Mouse (Mus musculus): Measurements from ENCODE around the gene Olfr60.

Gene Olfr60

GRCm38 (mm10) chr7:140361571-140361970, at the start of gene Olfr60:
Gene Olfr60 (minus strand): TSS chr7:140361671.
- DNase-seq: no peak

GRCm38 (mm10) chr7:140402818-140403217, 41.3 kb upstream of the Olfr60 start, which contains the start of gene Olfr531:
Gene Olfr531 (minus strand): TSS chr7:140402918.
- no peak for DNase-seq

- no peak for DNase-seq
Observed at GRCm38 (mm10) chr7:140376911-140377310, 15.4 kb upstream of the Olfr60 start.

GRCm38 (mm10) chr7:140376231-140376630, 14.8 kb upstream of the Olfr60 start, which contains the start of gene Olfr530:
Gene Olfr530 (minus strand): TSS chr7:140376331.
- DNase-seq: no peak

GRCm38 (mm10) chr7:140374300-140374699, 12.8 kb upstream of the Olfr60 start:
- no peak for DNase-seq

- DNase-seq: no peak
Observed at GRCm38 (mm10) chr7:140333717-140334116, 27.8 kb downstream of the Olfr60 start, which contains the start of gene Olfr527. Gene Olfr527 (plus strand): TSS chr7:140334017.

GRCm38 (mm10) chr7:140329766-140330304, 31.6 kb downstream of the Olfr60 start:
- no peak for DNase-seq

- DNase-seq: no peak
Observed at GRCm38 (mm10) chr7:140321135-140321534, 40.3 kb downstream of the Olfr60 start.

- DNase-seq: no peak
Observed at GRCm38 (mm10) chr7:140320558-140320957, 40.9 kb downstream of the Olfr60 start, which contains the start of gene Olfr525. Gene Olfr525 (plus strand): TSS chr7:140320858.

GRCm38 (mm10) chr7:140319861-140320385, 41.5 kb downstream of the Olfr60 start:
- DNase-seq: no peak

GRCm38 (mm10) chr7:140299416-140299815, 62.1 kb downstream of the Olfr60 start:
- no peak for DNase-seq

- no peak for DNase-seq
Observed at GRCm38 (mm10) chr7:140296876-140297275, 64.6 kb downstream of the Olfr60 start.

GRCm38 (mm10) chr7:140295746-140296145, 65.7 kb downstream of the Olfr60 start:
- DNase-seq: no peak

Measured in cerebellum, adult 8-10 months (tissue).